Mouse (Mus musculus): ENCODE measurements around the gene Rpl34. TPM values are rescaled to one million over a fixed set of nuclear protein-coding genes. Genes with fewer than 3 reads are reported as not detected.
A peak's percentile ranks its signal among the peaks of the same experiment; 100 is the strongest.

Gene Rpl34
- polyA plus RNA-seq, 1 experiment from 2014 or later = 469 TPM

GRCm38 (mm10) chr3:130729472-130730188, 568 bp downstream of the Rpl34 start:
- H3K27me3 ChIP-seq = no peaks in the 10 kb centered on the region
- ATAC-seq (replicated peaks; ENCODE audit: insufficient number of reproducible peaks, insufficient read depth, low FRiP score, low read depth) = peak; percentile 43
- H3K4me2 ChIP-seq = peak overlapping the region; percentile 67
- H3K4me1 ChIP-seq (replicated peaks) = peaks cover 18% of the 10 kb centered on the region
- H3K4me3 ChIP-seq = peak overlapping the region; percentile 70
- WGBS = under 1% methylated on average over 58 of the region's 58 CpGs
- H3K9ac ChIP-seq = peak overlapping the region; percentile 82
- H3K27ac ChIP-seq = peak overlapping the region; percentile 84
- H3K36me3 ChIP-seq = peaks cover 37% of the 10 kb centered on the region
- no peaks in the 10 kb centered on the region for H3K9me3 ChIP-seq (replicated peaks)

DNA sequence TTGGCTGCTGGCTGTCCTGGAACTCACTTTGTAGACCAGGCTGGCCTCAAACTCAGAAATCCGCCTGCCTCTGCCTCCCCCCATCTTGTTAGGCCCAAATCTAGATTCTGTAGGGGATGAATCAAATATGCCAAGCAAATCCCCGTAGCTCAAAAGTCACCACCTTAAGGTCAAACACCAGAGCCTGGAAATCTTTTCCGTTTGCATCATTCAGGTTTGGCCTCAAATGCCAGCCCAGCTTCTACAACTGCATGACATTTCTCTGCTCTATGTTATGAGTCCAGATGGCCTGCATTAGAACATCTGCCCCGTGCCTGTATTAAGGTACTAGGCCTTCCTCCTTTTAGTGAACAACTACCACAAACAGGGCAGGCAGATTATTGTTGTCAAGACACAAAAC, 2.5 kb downstream of the Rpl34 start:
- H3K4me2 ChIP-seq = no peak overlapping the region
- H3K36me3 ChIP-seq = peaks cover 38% of the 10 kb centered on the region
- H3K27ac ChIP-seq = no peak overlapping the region
- no peak overlapping the region for H3K9ac ChIP-seq
- no peaks in the 10 kb centered on the region for H3K9me3 ChIP-seq (replicated peaks)
- no peak for ATAC-seq (replicated peaks; ENCODE audit: insufficient number of reproducible peaks, insufficient read depth, low FRiP score, low read depth)
- no peaks in the 10 kb centered on the region for H3K27me3 ChIP-seq
- peaks cover 18% of the 10 kb centered on the region for H3K4me1 ChIP-seq (replicated peaks)
- 84% methylated on average over 4 of the region's 4 CpGs for WGBS
- H3K4me3 ChIP-seq = no peak overlapping the region

GRCm38 (mm10) chr3:130727036-130727435, 3.2 kb downstream of the Rpl34 start:
- H3K9ac ChIP-seq = no peak overlapping the region
- peaks cover 38% of the 10 kb centered on the region for H3K36me3 ChIP-seq
- no peak for ATAC-seq (replicated peaks; ENCODE audit: insufficient number of reproducible peaks, insufficient read depth, low FRiP score, low read depth)
- no peak overlapping the region for H3K27ac ChIP-seq
- WGBS = 79% methylated on average over 1 of the region's 1 CpGs
- peaks cover 18% of the 10 kb centered on the region for H3K4me1 ChIP-seq (replicated peaks)
- H3K4me2 ChIP-seq = no peak overlapping the region
- H3K27me3 ChIP-seq = no peaks in the 10 kb centered on the region
- H3K9me3 ChIP-seq (replicated peaks) = no peaks in the 10 kb centered on the region
- no peak overlapping the region for H3K4me3 ChIP-seq

- H3K9ac ChIP-seq = no peak overlapping the region
- peaks cover 38% of the 10 kb centered on the region for H3K36me3 ChIP-seq
- no peak overlapping the region for H3K4me3 ChIP-seq
- no peaks in the 10 kb centered on the region for H3K27me3 ChIP-seq
- peaks cover 17% of the 10 kb centered on the region for H3K4me1 ChIP-seq (replicated peaks)
- WGBS = 76% methylated on average over 2 of the region's 2 CpGs
- H3K9me3 ChIP-seq (replicated peaks) = no peaks in the 10 kb centered on the region
- H3K4me2 ChIP-seq = no peak overlapping the region
- no peak overlapping the region for H3K27ac ChIP-seq
- ATAC-seq (replicated peaks; ENCODE audit: insufficient number of reproducible peaks, insufficient read depth, low FRiP score, low read depth) = no peak
These were observed 4.5 kb downstream of the Rpl34 start for GRCm38 (mm10) chr3:130725718-130726117.

- H3K4me3 ChIP-seq = no peak overlapping the region
These were observed 7.3 kb downstream of the Rpl34 start for GRCm38 (mm10) chr3:130722733-130723478.

GRCm38 (mm10) chr3:130720225-130720624, 10.0 kb downstream of the Rpl34 start:
- Histone ChIP-seq H3K36me3 (0 out of 2 replicates have a peak, but pooled peaks cover 3% of the 10 kb centered on the region), H3K4me3 (no peak overlapping the region), H3K4me2 (no peak overlapping the region), H3K4me1 (replicated peaks) (no peaks in the 10 kb centered on the region), H3K27ac (no peak overlapping the region), H3K9ac (no peak overlapping the region), H3K9me3 (replicated peaks) (no peaks in the 10 kb centered on the region), H3K27me3 (no peaks in the 10 kb centered on the region)
- WGBS = 78% methylated on average over 4 of the region's 4 CpGs
- ATAC-seq (replicated peaks; ENCODE audit: insufficient number of reproducible peaks, insufficient read depth, low FRiP score, low read depth) = no peak

More at GRCm38 (mm10) chr3:130722733-130723478, 7.3 kb downstream of the Rpl34 start:
- Histone ChIP-seq H3K9ac (no peak overlapping the region), H3K27ac (no peak overlapping the region), H3K27me3 (no peaks in the 10 kb centered on the region), H3K36me3 (peaks cover 30% of the 10 kb centered on the region), H3K9me3 (replicated peaks) (no peaks in the 10 kb centered on the region), H3K4me2 (no peak overlapping the region), H3K4me1 (replicated peaks) (peaks cover 4% of the 10 kb centered on the region; the same call in 1 of the 2 replicates)
- 78% methylated on average over 11 of the region's 11 CpGs for WGBS
- no peak for ATAC-seq (replicated peaks; ENCODE audit: insufficient number of reproducible peaks, insufficient read depth, low FRiP score, low read depth)

DNA sequence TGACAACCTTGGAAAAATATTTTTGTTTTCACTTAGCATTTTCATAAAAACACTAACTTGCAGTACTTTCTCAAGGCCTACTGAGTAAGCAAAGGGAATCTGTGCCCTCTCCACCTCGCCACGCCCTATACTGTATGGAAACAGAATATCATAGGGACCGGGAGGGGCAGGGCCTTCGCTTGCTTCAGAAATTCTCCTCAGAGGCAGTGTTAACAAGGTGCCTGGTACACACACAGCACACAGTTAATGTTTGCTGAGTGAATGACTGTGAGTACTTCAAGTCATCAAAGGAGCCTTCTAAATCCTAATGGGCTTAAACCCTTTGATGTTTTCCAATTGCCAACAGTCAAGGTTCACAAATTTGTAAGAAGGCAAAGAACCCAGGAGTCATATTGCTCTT, 11.3 kb downstream of the Rpl34 start:
- no peak for ATAC-seq (replicated peaks; ENCODE audit: insufficient number of reproducible peaks, insufficient read depth, low FRiP score, low read depth)
- Histone ChIP-seq H3K27me3 (no peaks in the 10 kb centered on the region), H3K27ac (no peak overlapping the region), H3K4me1 (replicated peaks) (no peaks in the 10 kb centered on the region), H3K36me3 (no peaks in the 10 kb centered on the region), H3K9ac (no peak overlapping the region), H3K9me3 (replicated peaks) (no peaks in the 10 kb centered on the region), H3K4me2 (no peak overlapping the region), H3K4me3 (no peak overlapping the region)
- WGBS = 81% methylated on average over 4 of the region's 4 CpGs

- no peaks in the 10 kb centered on the region for H3K27me3 ChIP-seq
- no peak overlapping the region for H3K9ac ChIP-seq
- H3K4me2 ChIP-seq = no peak overlapping the region
- H3K4me3 ChIP-seq = no peak overlapping the region
- ATAC-seq (replicated peaks; ENCODE audit: insufficient number of reproducible peaks, insufficient read depth, low FRiP score, low read depth) = no peak
- no peaks in the 10 kb centered on the region for H3K9me3 ChIP-seq (replicated peaks)
- no peak overlapping the region for H3K27ac ChIP-seq
- H3K36me3 ChIP-seq = no peaks in the 10 kb centered on the region
- 85% methylated on average over 7 of the region's 7 CpGs for WGBS
- no peaks in the 10 kb centered on the region for H3K4me1 ChIP-seq (replicated peaks)
These were observed 13.6 kb downstream of the Rpl34 start for GRCm38 (mm10) chr3:130716555-130716954.

DNA sequence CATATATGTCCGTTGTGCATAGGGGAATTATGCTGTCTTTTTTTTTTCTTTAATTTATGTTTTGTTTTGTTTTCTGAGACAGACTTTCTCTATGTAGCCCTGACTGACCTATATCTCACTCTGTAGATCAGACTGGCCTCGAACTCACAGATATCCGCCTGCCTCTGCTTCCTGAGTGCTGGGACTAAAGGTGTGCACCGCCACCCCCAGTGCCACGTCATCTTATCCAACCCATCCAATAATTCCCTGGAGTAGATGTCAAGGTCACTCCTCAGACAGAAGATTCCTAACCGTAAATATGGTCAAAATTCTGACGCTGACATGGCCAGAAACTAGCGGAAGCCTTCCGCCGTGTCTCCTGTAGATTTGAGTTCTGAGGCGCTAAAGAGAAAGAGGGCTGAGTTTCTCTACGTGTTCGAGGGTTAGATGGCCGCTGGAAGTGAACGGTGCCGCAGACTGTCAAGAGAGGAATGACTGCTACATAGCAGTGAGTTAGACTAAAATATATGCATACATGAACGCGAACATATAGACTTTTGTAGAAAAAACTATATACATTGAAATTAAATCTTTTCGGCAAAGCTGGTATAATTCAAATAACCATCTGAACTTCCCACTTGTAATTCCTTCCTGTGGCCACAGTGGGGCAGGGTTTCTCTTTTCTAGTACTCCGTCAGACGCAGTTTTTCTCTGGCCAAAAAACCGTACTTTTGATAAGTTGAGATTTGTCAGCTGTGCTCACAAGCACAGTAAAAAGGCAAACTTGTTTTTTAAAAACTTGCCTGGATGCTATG, 15.2 kb downstream of the Rpl34 start:
- WGBS = 11% methylated on average over 22 of the region's 22 CpGs
- H3K36me3 ChIP-seq = no peaks in the 10 kb centered on the region

GRCm38 (mm10) chr3:130712891-130713290, 17.3 kb downstream of the Rpl34 start:
- H3K36me3 ChIP-seq = no peaks in the 10 kb centered on the region
- H3K4me2 ChIP-seq = no peak overlapping the region
- no peaks in the 10 kb centered on the region for H3K27me3 ChIP-seq
- no peak overlapping the region for H3K27ac ChIP-seq
- no peak overlapping the region for H3K4me3 ChIP-seq
- WGBS = 56% methylated on average over 6 of the region's 6 CpGs
- peaks cover 10% of the 10 kb centered on the region for H3K4me1 ChIP-seq (replicated peaks)
- no peaks in the 10 kb centered on the region for H3K9me3 ChIP-seq (replicated peaks)
- ATAC-seq (replicated peaks; ENCODE audit: insufficient number of reproducible peaks, insufficient read depth, low FRiP score, low read depth) = no peak
- H3K9ac ChIP-seq = no peak overlapping the region

More for the DNA sequence above, 15.2 kb downstream of the Rpl34 start:
- H3K4me3 ChIP-seq = peak overlapping the region; percentile 55
- H3K9ac ChIP-seq = peak overlapping the region; percentile 38; the same call in 1 of the 2 replicates
- H3K27ac ChIP-seq = peak overlapping the region; percentile 62
- ATAC-seq (replicated peaks; ENCODE audit: insufficient number of reproducible peaks, insufficient read depth, low FRiP score, low read depth) = no peak
- peaks cover 2% of the 10 kb centered on the region for H3K4me1 ChIP-seq (replicated peaks)
- H3K27me3 ChIP-seq = no peaks in the 10 kb centered on the region
- H3K4me2 ChIP-seq = peak overlapping the region; percentile 63
- no peaks in the 10 kb centered on the region for H3K9me3 ChIP-seq (replicated peaks)

DNA sequence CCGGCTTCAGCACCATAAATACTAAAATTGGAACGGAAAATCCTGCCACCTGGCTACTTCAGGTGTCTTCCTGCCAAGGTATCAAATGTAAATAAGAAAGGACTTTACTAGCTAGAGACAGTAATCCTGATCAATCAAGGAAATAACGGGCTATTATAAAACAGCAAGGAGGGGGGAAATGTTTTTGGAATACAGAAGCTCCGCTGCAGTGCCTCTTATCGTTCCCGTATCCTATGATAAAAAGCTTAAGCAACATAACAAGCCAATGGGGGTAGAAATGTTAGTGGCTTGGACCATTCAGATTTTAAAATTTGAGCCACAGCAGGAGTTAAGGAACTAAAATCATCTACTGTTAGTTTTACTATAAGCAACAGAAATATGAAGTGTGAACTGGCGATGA, 20.1 kb downstream of the Rpl34 start:
- Histone ChIP-seq H3K4me3 (peak overlapping the region; percentile 77), H3K9me3 (replicated peaks) (no peaks in the 10 kb centered on the region), H3K36me3 (peaks cover 2% of the 10 kb centered on the region; the same call in 1 of the 2 replicates), H3K27me3 (no peaks in the 10 kb centered on the region), H3K27ac (no peak overlapping the region), H3K4me2 (peak overlapping the region; percentile 77), H3K4me1 (replicated peaks) (peaks cover 17% of the 10 kb centered on the region), H3K9ac (no peak overlapping the region)
- no peak for ATAC-seq (replicated peaks; ENCODE audit: insufficient number of reproducible peaks, insufficient read depth, low FRiP score, low read depth)
- WGBS = 51% methylated on average over 7 of the region's 7 CpGs
